Mouse (Mus musculus) G1E (cell line): ENCODE results near the gene Whrn. TPM values are rescaled to one million over a fixed set of nuclear protein-coding genes. Genes with fewer than 3 reads are reported as not detected.

Experiments used
- ATAC-seq: 2 replicates; pipeline ENCODE4 v1.8.0; 2016; ENCODE audit warnings: mild to moderate bottlenecking; ENCODE audit not compliant: insufficient number of reproducible peaks, poor library complexity, low FRiP score, severe bottlenecking; ENCODE audit errors: extremely low read depth
- DNase-seq: peaks from one replicate; pipeline ENCODE4 v3.0.0; 2012; ENCODE audit warnings: low spot score
- H3K27me3 ChIP-seq: 2 replicates; pipeline ENCODE4 v1.6.1; 2012; ENCODE audit warnings: mild to moderate bottlenecking, low read length, inconsistent platforms; ENCODE audit not compliant: insufficient read depth
- H3K36me3 ChIP-seq: replicated peaks from 2 replicates; pipeline ENCODE3; 2012; ENCODE audit warnings: mild to moderate bottlenecking, inconsistent platforms
- H3K4me1 ChIP-seq: 2 replicates; pipeline ENCODE4 v1.6.1; 2012; ENCODE audit warnings: low read depth, low read length, inconsistent platforms, mixed read lengths; ENCODE audit not compliant: insufficient read depth
- H3K4me3 ChIP-seq: 2 replicates; pipeline ENCODE4 v1.5.1; 2012; ENCODE audit warnings: low read depth, mild to moderate bottlenecking, inconsistent platforms, low read length, moderate library complexity, mixed read lengths
- H3K9me3 ChIP-seq: replicated peaks from 2 replicates; pipeline ENCODE4 v1.6.1; 2012; ENCODE audit warnings: inconsistent platforms
- CTCF ChIP-seq: IDR thresholded peaks from 2 replicates; pipeline ENCODE4 v1.5.1; 2012; ENCODE audit warnings: low read depth, low read length, inconsistent platforms, mixed read lengths
- GATA1 ChIP-seq: IDR thresholded peaks from 2 replicates; pipeline ENCODE4 v1.6.1; 2012; ENCODE audit warnings: borderline replicate concordance, low read length, inconsistent platforms, mixed read lengths
- GATA2 ChIP-seq: IDR thresholded peaks from 2 replicates; pipeline ENCODE4 v1.6.1; 2012; ENCODE audit warnings: low read depth, low read length, inconsistent platforms, borderline replicate concordance
- POLR2AphosphoS5 ChIP-seq: IDR thresholded peaks from 2 replicates; pipeline ENCODE4 v1.6.1; 2012; ENCODE audit warnings: low read depth, low read length, inconsistent platforms; ENCODE audit not compliant: insufficient replicate concordance
- TAL1 ChIP-seq: conservative IDR thresholded peaks from 2 replicates; pipeline ENCODE4 v1.6.1; 2012; ENCODE audit warnings: low read depth, low read length, inconsistent platforms, mixed read lengths
- polyA plus RNA-seq: library from polyadenylated mRNA; stranded (reverse); fragments of >175 nt; gene quantifications from 2 replicates; pipeline ENCODE4 v1.2.3, GENCODE M21; 2012
- total RNA-seq, 2 experiments: library from RNA; stranded (forward) in 1 of 2; stranded (reverse) in 1 of 2; fragments of 200-1000 nt in 1 of 2; fragments of >200 nt in 1 of 2; fragmentation: Nextera tagmentation in 1 of 2; gene quantifications; 2 replicates each; pipeline ENCODE4 v1.2.3; 2014 to 2017

The Whrn gene
- total and polyA plus RNA-seq, 3 experiments: 0.38 TPM; not detected in 2

- H3K27me3 ChIP-seq: peaks cover 3% of the 10 kb centered on the region; the same call in 1 of the 2 replicates
- TF ChIP-seq POLR2AphosphoS5: no peak
- TF ChIP-seq CTCF: no peak
- no peak for TF ChIP-seq GATA1
- no peak for TF ChIP-seq TAL1
- no peak for TF ChIP-seq GATA2
- no peaks in the 10 kb centered on the region for H3K36me3 ChIP-seq
- H3K4me1 ChIP-seq: no peaks in the 10 kb centered on the region
- DNase-seq (no peak), ATAC-seq (no peak)
- no peaks in the 10 kb centered on the region for H3K9me3 ChIP-seq
- no peak overlapping the region for H3K4me3 ChIP-seq
Measured at GRCm38 (mm10) chr4:63537602-63538001, 41.8 kb upstream of the Whrn start.

DNA sequence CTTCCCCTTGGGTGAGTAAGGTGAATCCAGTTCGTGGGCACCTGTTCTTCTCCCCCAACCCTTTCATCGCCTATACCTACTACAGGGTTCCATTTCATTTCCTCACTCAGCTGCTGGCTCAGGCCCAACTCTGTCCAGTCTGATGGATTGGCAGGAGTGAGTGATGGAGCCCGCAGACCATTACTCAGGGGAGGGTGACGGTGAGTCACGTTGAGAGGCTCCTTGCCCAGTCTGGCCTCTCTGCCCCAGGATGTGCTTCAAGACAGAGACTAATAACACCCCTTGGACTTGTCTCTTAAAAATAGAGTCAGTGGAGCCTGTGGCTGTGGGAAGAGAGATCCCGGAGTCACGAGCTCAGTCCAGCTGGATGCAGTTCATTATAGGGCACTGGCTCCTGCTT lies 34.6 kb upstream of the Whrn start:
- H3K4me3 ChIP-seq: no peak overlapping the region
- DNase-seq: no peak
- H3K27me3 ChIP-seq: no peaks in the 10 kb centered on the region
- no peaks in the 10 kb centered on the region for H3K4me1 ChIP-seq
- ATAC-seq: no peak
- no peaks in the 10 kb centered on the region for H3K36me3 ChIP-seq
- TF ChIP-seq TAL1 (no peak), GATA1 (no peak), GATA2 (no peak), CTCF (no peak), POLR2AphosphoS5 (no peak)
- H3K9me3 ChIP-seq: no peaks in the 10 kb centered on the region

DNA sequence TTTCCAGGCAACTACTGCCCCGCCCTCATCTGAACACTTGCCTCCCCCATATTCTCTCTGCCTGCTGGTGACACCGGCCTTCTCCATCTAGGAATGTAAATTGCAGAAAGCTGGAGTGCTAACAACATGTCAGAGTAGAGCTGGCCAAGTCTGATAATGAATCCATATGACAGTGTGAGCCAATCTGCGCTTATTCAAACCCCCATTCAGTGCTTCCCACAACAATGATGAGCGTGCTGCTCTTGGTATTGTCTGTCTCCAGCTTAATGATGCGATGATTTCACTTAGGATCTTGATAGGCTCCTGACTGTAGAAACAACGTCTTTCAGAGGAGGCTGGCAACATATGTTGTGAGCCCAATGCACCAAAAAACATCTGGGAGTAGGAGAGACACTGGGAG lies 33.2 kb upstream of the Whrn start:
- no peak for ATAC-seq
- H3K4me3 ChIP-seq: no peak overlapping the region
- TF ChIP-seq TAL1 (no peak), CTCF (no peak), GATA2 (no peak), POLR2AphosphoS5 (no peak), GATA1 (no peak)

GRCm38 (mm10) chr4:63525514-63525913 lies 29.7 kb upstream of the Whrn start:
- Histone ChIP-seq H3K4me1 (no peaks in the 10 kb centered on the region), H3K4me3 (no peak overlapping the region), H3K27me3 (no peaks in the 10 kb centered on the region), H3K9me3 (no peaks in the 10 kb centered on the region), H3K36me3 (no peaks in the 10 kb centered on the region)
- ATAC-seq: no peak
- DNase-seq: no peak
- TF ChIP-seq TAL1 (no peak), POLR2AphosphoS5 (no peak), GATA1 (no peak), CTCF (no peak), GATA2 (no peak)

More for the DNA sequence above, 33.2 kb upstream of the Whrn start:
- H3K36me3 ChIP-seq: no peaks in the 10 kb centered on the region
- no peaks in the 10 kb centered on the region for H3K4me1 ChIP-seq
- no peak for DNase-seq
- no peaks in the 10 kb centered on the region for H3K27me3 ChIP-seq
- H3K9me3 ChIP-seq: no peaks in the 10 kb centered on the region

DNA sequence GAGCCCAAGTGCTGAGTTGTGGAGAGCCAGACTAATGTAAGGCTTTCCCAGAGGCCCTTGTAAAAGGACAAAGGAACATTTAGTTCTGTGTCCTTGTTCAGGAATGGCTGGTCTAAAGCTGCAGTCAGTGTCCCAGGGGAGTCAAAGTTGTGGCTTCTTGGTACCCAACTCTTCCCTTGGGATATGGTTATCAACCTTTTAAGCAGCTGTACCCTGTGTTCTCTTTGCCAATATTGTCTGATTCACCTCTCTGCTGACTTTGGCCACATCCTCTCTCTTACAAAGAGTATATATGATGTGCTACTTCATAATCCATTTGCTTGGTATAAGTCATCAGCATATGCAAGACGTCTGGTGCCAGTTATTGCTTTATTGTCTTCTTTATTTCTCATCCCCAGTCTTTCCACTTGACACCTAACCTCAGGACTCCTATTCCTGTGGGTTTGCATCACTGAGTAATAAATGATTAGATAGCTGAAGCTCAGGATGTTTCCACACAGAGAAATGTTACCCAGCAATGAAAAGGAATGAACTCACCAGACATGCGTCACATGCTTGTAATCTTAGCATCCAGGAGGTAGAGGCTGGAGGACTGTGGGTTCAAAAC lies 26.1 kb upstream of the Whrn start:
- Histone ChIP-seq H3K36me3 (no peaks in the 10 kb centered on the region), H3K27me3 (no peaks in the 10 kb centered on the region), H3K4me3 (no peak overlapping the region), H3K9me3 (0 out of 2 replicates have a peak, but pooled peaks cover 2% of the 10 kb centered on the region), H3K4me1 (no peaks in the 10 kb centered on the region)
- no peak for ATAC-seq
- no peak for TF ChIP-seq CTCF
- TF ChIP-seq GATA2: no peak
- DNase-seq: no peak

DNA sequence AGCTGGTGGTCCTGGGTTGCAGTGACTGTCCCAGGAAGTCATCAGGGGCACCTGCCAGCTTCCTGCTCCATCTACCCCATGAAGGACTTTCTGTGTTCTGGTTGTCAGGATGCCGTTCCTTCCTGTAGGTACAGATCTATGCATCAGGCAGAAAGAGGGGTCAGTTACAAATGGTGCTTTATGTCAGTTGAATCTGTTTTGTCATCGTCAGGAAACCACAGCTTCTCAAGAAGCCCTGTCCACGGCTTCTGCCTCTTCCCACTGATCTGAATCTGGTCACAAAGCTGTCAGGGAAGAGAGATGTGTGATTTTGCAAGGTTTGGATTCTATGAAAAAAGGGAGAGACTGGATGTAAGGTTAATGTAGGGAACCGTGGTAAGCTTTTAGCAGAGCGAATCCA lies 19.2 kb upstream of the Whrn start:
- ATAC-seq: no peak
- TF ChIP-seq POLR2AphosphoS5 (no peak), GATA2 (no peak), GATA1 (no peak)
- Histone ChIP-seq H3K9me3 (peaks cover 5% of the 10 kb centered on the region; the same call in 1 of the 2 replicates), H3K4me1 (no peaks in the 10 kb centered on the region), H3K27me3 (no peaks in the 10 kb centered on the region), H3K36me3 (no peaks in the 10 kb centered on the region), H3K4me3 (no peak overlapping the region)
- DNase-seq: no peak
